Mouse (Mus musculus) G1E (cell line): ENCODE results near the gene St8sia2.

Experiments used
- CTCF ChIP-seq: IDR thresholded peaks from 2 replicates; pipeline ENCODE4 v1.5.1; 2012; ENCODE audit warnings: low read depth, low read length, inconsistent platforms, mixed read lengths
- GATA1 ChIP-seq: IDR thresholded peaks from 2 replicates; pipeline ENCODE4 v1.6.1; 2012; ENCODE audit warnings: borderline replicate concordance, low read length, inconsistent platforms, mixed read lengths

GRCm38 (mm10) chr7:73920921-73921485, 92.5 kb downstream of the St8sia2 start:
- TF ChIP-seq CTCF (no peak), GATA1 (no peak)
